Mouse (Mus musculus): Measurements from ENCODE around the gene Tex45. TPM values are rescaled to one million over a fixed set of nuclear protein-coding genes. Genes with fewer than 3 reads are reported as not detected.

Tex45 gene
- total and polyA plus RNA-seq, 3 experiments: not detected

DNA sequence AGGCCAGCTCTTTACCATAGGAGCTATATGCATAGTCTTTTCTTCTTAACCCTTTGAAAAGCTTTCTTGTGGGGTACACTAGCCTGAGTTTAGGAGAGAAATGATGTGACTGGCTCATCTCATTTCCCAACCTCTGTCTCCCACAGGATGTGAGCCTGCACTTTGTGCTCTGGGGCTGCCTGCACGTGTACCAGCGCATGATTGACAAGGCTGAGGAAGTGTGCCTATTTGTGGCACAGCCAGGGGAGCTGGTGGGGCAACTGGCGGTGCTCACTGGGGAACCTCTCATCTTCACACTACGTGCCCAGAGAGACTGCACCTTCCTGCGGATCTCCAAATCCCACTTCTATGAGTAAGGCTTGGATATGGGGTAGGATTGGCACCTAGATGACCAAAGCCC is 60.2 kb downstream of the Tex45 start:
- peaks cover 0 to 5% of the 10 kb centered on the region in 2 experiments; a peak in 2 of 4 replicates for H3K4me1 ChIP-seq (ENCODE audit: control insufficient read depth in 1 of 2, insufficient read depth in 2 of 2)
- dilution Hi-C loops (cut with MboI; ENCODE audit: extremely low pct_ligation_motif_present, extremely low pct_unique_long_range_greater_than_20kb, low sequenced_read_pairs): no loop called here
- no peak for TF ChIP-seq MAZ (IDR thresholded peaks at IDR 0.05; ENCODE audit: low read depth, low read length)
- no peak for TF ChIP-seq CHD1 (IDR thresholded peaks at IDR 0.05; ENCODE audit: low read depth, low read length)
- TF ChIP-seq ZC3H11A (IDR thresholded peaks at IDR 0.05; ENCODE audit: low read depth, low read length): no peak
- no peak for TF ChIP-seq CHD2 (IDR thresholded peaks at IDR 0.05; ENCODE audit: low read length)
- no peak for TF ChIP-seq MXI1 (IDR thresholded peaks at IDR 0.05; ENCODE audit: low read depth, low read length)
- TF ChIP-seq USF2 (conservative IDR thresholded peaks at IDR 0.05; ENCODE audit: low read depth, low read length): no peak
- no peak for TF ChIP-seq MEF2A (IDR thresholded peaks at IDR 0.05; ENCODE audit: borderline replicate concordance, low read depth, low read length)
- TF ChIP-seq MAFK (IDR thresholded peaks at IDR 0.05; ENCODE audit: insufficient replicate concordance, low read length): no peak
- no peak for TF ChIP-seq ZKSCAN1 (IDR thresholded peaks at IDR 0.05; ENCODE audit: borderline replicate concordance, low read depth, low read length)
- TF ChIP-seq GABPA (IDR thresholded peaks at IDR 0.05; ENCODE audit: insufficient replicate concordance, low read depth, low read length): no peak
- TF ChIP-seq KAT2A (IDR thresholded peaks at IDR 0.05; ENCODE audit: insufficient replicate concordance, low read length): no peak
- no peak for TF ChIP-seq SMC3 (IDR thresholded peaks at IDR 0.05; ENCODE audit: low read depth, low read length)
- TF ChIP-seq CTCF (conservative IDR thresholded peaks at IDR 0.05 in 1 of 2, IDR thresholded peaks at IDR 0.05 in 1 of 2; ENCODE audit: low read depth in 2 of 2, low read length in 2 of 2): no peak
- no peak for TF ChIP-seq POLR2AphosphoS2 (IDR thresholded peaks at IDR 0.05; ENCODE audit: low read depth, low read length)
- TF ChIP-seq TBP (conservative IDR thresholded peaks at IDR 0.05; ENCODE audit: low read depth, low read length): no peak
- H3K9me3 ChIP-seq (replicated peaks; ENCODE audit: low read length): no peaks in the 10 kb centered on the region
- in situ Hi-C loops (cut with MboI; ENCODE audit: low pct_ligation_motif_present, low pct_unique_long_range_greater_than_20kb, low sequenced_read_pairs): no loop called here
- H3K27me3 ChIP-seq (replicated peaks): no peaks in the 10 kb centered on the region
- no peaks in the 10 kb centered on the region for H3K79me2 ChIP-seq (replicated peaks; ENCODE audit: control insufficient read depth, extremely low read depth, insufficient read depth, poor library complexity, severe bottlenecking)
- H3K4me3 ChIP-seq (replicated peaks in 1 of 3; ENCODE audit: low read depth in 2 of 3, low read length in 2 of 3, poor library complexity in 1 of 3): no peak overlapping the region
- peaks cover 53 to 92% of the 10 kb centered on the region in 2 experiments for H3K36me3 ChIP-seq (replicated peaks in 1 of 2; ENCODE audit: control insufficient read depth in 1 of 2, insufficient read depth in 1 of 2, low read length in 1 of 2)
- H3K27ac ChIP-seq (ENCODE audit: insufficient read depth, low read depth): no peak overlapping the region
- H3K9ac ChIP-seq (ENCODE audit: insufficient read depth, low read depth): no peak overlapping the region
- no peak overlapping the region for H3K4me2 ChIP-seq (ENCODE audit: insufficient read depth, low read depth, poor library complexity, severe bottlenecking)
- no peak for DNase-seq (ENCODE audit: extremely low read depth)

- H3K9me3 ChIP-seq (replicated peaks; ENCODE audit: low read length): no peaks in the 10 kb centered on the region
- in situ Hi-C loops (cut with MboI; ENCODE audit: low pct_ligation_motif_present, low pct_unique_long_range_greater_than_20kb, low sequenced_read_pairs) (no loop called here), dilution Hi-C loops (cut with MboI; ENCODE audit: extremely low pct_ligation_motif_present, extremely low pct_unique_long_range_greater_than_20kb, low sequenced_read_pairs) (no loop called here)
- H3K79me2 ChIP-seq (replicated peaks; ENCODE audit: control insufficient read depth, extremely low read depth, insufficient read depth, poor library complexity, severe bottlenecking): no peaks in the 10 kb centered on the region
- no peak for DNase-seq (ENCODE audit: extremely low read depth)
- H3K27ac ChIP-seq (ENCODE audit: insufficient read depth, low read depth): no peak overlapping the region
- no peak overlapping the region for H3K4me3 ChIP-seq (replicated peaks in 1 of 3; ENCODE audit: low read depth in 2 of 3, low read length in 2 of 3, poor library complexity in 1 of 3)
- no peaks in the 10 kb centered on the region for H3K27me3 ChIP-seq (replicated peaks)
- H3K9ac ChIP-seq (ENCODE audit: insufficient read depth, low read depth): no peak overlapping the region
- H3K36me3 ChIP-seq (replicated peaks in 1 of 2; ENCODE audit: control insufficient read depth in 1 of 2, insufficient read depth in 1 of 2, low read length in 1 of 2): peaks cover 58 to 94% of the 10 kb centered on the region in 2 experiments
- peaks cover 0 to 9% of the 10 kb centered on the region in 2 experiments; a peak in 2 of 4 replicates for H3K4me1 ChIP-seq (ENCODE audit: control insufficient read depth in 1 of 2, insufficient read depth in 2 of 2)
- no peak overlapping the region for H3K4me2 ChIP-seq (ENCODE audit: insufficient read depth, low read depth, poor library complexity, severe bottlenecking)
- TF ChIP-seq SMC3 (IDR thresholded peaks at IDR 0.05; ENCODE audit: low read depth, low read length): no peak
- no peak for TF ChIP-seq ETS1 (conservative IDR thresholded peaks at IDR 0.05; ENCODE audit: low read depth, low read length)
- no peak for TF ChIP-seq IRF4 (IDR thresholded peaks at IDR 0.05; ENCODE audit: low read depth, low read length)
- no peak for TF ChIP-seq ZMIZ1 (IDR thresholded peaks at IDR 0.05; ENCODE audit: low read depth, low read length)
- no peak for TF ChIP-seq MAFK (IDR thresholded peaks at IDR 0.05; ENCODE audit: insufficient replicate concordance, low read length)
- no peak for TF ChIP-seq POLR2AphosphoS2 (IDR thresholded peaks at IDR 0.05; ENCODE audit: low read depth, low read length)
- no peak for TF ChIP-seq CHD2 (IDR thresholded peaks at IDR 0.05; ENCODE audit: low read length)
- no peak for TF ChIP-seq ELF1 (IDR thresholded peaks at IDR 0.05; ENCODE audit: low read depth, low read length)
- TF ChIP-seq USF2 (conservative IDR thresholded peaks at IDR 0.05; ENCODE audit: low read depth, low read length): no peak
- TF ChIP-seq BHLHE40 (IDR thresholded peaks at IDR 0.05; ENCODE audit: low read depth, low read length): no peak
- TF ChIP-seq ZNF384 (IDR thresholded peaks at IDR 0.05; ENCODE audit: low read depth, low read length): no peak
- no peak for TF ChIP-seq HCFC1 (IDR thresholded peaks at IDR 0.05; ENCODE audit: low read depth, low read length)
- TF ChIP-seq MEF2A (IDR thresholded peaks at IDR 0.05; ENCODE audit: borderline replicate concordance, low read depth, low read length): no peak
Observed at GRCm38 (mm10) chr8:3531936-3532335, 61.3 kb downstream of the Tex45 start.
